Mouse (Mus musculus) embryonic facial prominence, embryonic 14.5 days (tissue): Measurements from ENCODE around the gene Rpl9-ps1. TPM values are rescaled to one million over a fixed set of nuclear protein-coding genes. Genes with fewer than 3 reads are reported as not detected.

Experiments used
- ATAC-seq: fragments of 200-750 bp; cut with Nextera tagmentation; 2 replicates; pipeline ENCODE4 v1.8.0; 2017; ENCODE audit warnings: low read depth, moderate number of reproducible peaks, moderate TSS enrichment
- DNase-seq: peaks from one replicate; pipeline ENCODE4 v3.0.0-alpha.2; 2015; ENCODE audit warnings: low spot score
- H3K27ac ChIP-seq: fragments of 300-500 bp; sonication (generic); replicated peaks from 2 replicates; pipeline ENCODE4 v1.5.1; 2014; ENCODE audit warnings: low read depth, mild to moderate bottlenecking, low read length, moderate library complexity
- H3K27me3 ChIP-seq: fragments of 300-500 bp; sonication (generic); replicated peaks from 2 replicates; pipeline ENCODE4 v1.6.1; 2014; ENCODE audit warnings: low read length; ENCODE audit not compliant: control insufficient read depth, insufficient read depth
- H3K36me3 ChIP-seq: fragments of 300-500 bp; sonication (generic); 2 replicates; pipeline ENCODE4 v1.6.1; 2014; ENCODE audit warnings: low read length, mixed read lengths; ENCODE audit not compliant: control insufficient read depth, insufficient read depth
- H3K4me1 ChIP-seq: fragments of 300-500 bp; sonication (generic); 2 replicates; pipeline ENCODE4 v1.6.1; 2014; ENCODE audit warnings: antibody characterized with exemption, low read length; ENCODE audit not compliant: control insufficient read depth, insufficient read depth
- H3K4me2 ChIP-seq: fragments of 300-500 bp; sonication (generic); 2 replicates; pipeline ENCODE4 v1.6.1; 2014; ENCODE audit warnings: low read depth, mild to moderate bottlenecking, low read length, moderate library complexity, mixed read lengths
- H3K4me3 ChIP-seq: fragments of 300-500 bp; sonication (generic); 2 replicates; pipeline ENCODE4 v1.5.1; 2014; ENCODE audit warnings: low read depth, mild to moderate bottlenecking, low read length
- H3K9ac ChIP-seq: fragments of 300-500 bp; sonication (generic); 2 replicates; pipeline ENCODE4 v1.6.1; 2014; ENCODE audit warnings: low read depth, mild to moderate bottlenecking, low read length, moderate library complexity, mixed read lengths
- H3K9me3 ChIP-seq: fragments of 300-500 bp; sonication (generic); 2 replicates; pipeline ENCODE4 v1.6.1; 2016; ENCODE audit warnings: low read length; ENCODE audit not compliant: control insufficient read depth
- WGBS: fragments of 180-500 bp; shearing (Covaris S2); extraction: QIAGEN DNeasy Blood & Tissue Kit; methylation state at CpG from one replicate; pipeline ENCODE4 v1.1.7; 2014; 5-methylcytosine and 5-hydroxymethylcytosine counted together
- polyA plus RNA-seq: library from polyadenylated mRNA; unstranded; fragments of >200 nt; fragmentation: Nextera tagmentation; extraction: Ambion mirVana; gene quantifications from 2 replicates; pipeline ENCODE4 v1.2.1, GENCODE M21; 2014

Gene Rpl9-ps1
- not detected in 2 replicates for polyA plus RNA-seq

GRCm38 (mm10) chr11:83645521-83645920 lies at the start of gene Rpl9-ps1:
TSS of gene Rpl9-ps1 (minus strand) at chr11:83645621.
- H3K36me3 ChIP-seq: no peaks in the 10 kb centered on the region
- no peak within 1 kb of the TSS for H3K27ac ChIP-seq
- no peak within 1 kb of the TSS for H3K4me3 ChIP-seq
- no peak within 1 kb of the TSS for H3K4me2 ChIP-seq
- no peak for ATAC-seq
- DNase-seq: no peak
- no peaks in the 10 kb centered on the region for H3K9me3 ChIP-seq
- H3K4me1 ChIP-seq: no peaks in the 10 kb centered on the region
- WGBS: 74% methylated on average over 1 of the region's 1 CpGs
- no peaks in the 10 kb centered on the region for H3K27me3 ChIP-seq
- no peak within 1 kb of the TSS for H3K9ac ChIP-seq

- DNase-seq: no peak
- H3K9me3 ChIP-seq: no peaks in the 10 kb centered on the region
- no peak overlapping the region for H3K4me3 ChIP-seq
- H3K4me1 ChIP-seq: no peaks in the 10 kb centered on the region
- ATAC-seq: no peak
- no peak overlapping the region for H3K27ac ChIP-seq
- no peak overlapping the region for H3K9ac ChIP-seq
- no peaks in the 10 kb centered on the region for H3K27me3 ChIP-seq
- H3K36me3 ChIP-seq: no peaks in the 10 kb centered on the region
- no peak overlapping the region for H3K4me2 ChIP-seq
- WGBS: 58% methylated on average over 1 of the region's 1 CpGs
Measured at GRCm38 (mm10) chr11:83692008-83692407, 46.6 kb upstream of the Rpl9-ps1 start.

GRCm38 (mm10) chr11:83689918-83690317 lies 44.5 kb upstream of the Rpl9-ps1 start:
- H3K4me3 ChIP-seq: no peak overlapping the region
- no peaks in the 10 kb centered on the region for H3K9me3 ChIP-seq
- no peak for ATAC-seq
- WGBS: 73% methylated on average over 1 of the region's 1 CpGs
- no peaks in the 10 kb centered on the region for H3K4me1 ChIP-seq
- no peak overlapping the region for H3K9ac ChIP-seq
- DNase-seq: no peak
- no peak overlapping the region for H3K27ac ChIP-seq
- no peaks in the 10 kb centered on the region for H3K27me3 ChIP-seq
- no peaks in the 10 kb centered on the region for H3K36me3 ChIP-seq
- no peak overlapping the region for H3K4me2 ChIP-seq

- ATAC-seq (no peak), DNase-seq (no peak)
- Histone ChIP-seq H3K27me3 (no peaks in the 10 kb centered on the region), H3K36me3 (no peaks in the 10 kb centered on the region), H3K9ac (no peak overlapping the region), H3K4me1 (no peaks in the 10 kb centered on the region), H3K4me3 (no peak overlapping the region), H3K27ac (no peak overlapping the region), H3K9me3 (no peaks in the 10 kb centered on the region), H3K4me2 (no peak overlapping the region)
- 76% methylated on average over 1 of the region's 1 CpGs for WGBS
Measured at GRCm38 (mm10) chr11:83675665-83676064, 30.2 kb upstream of the Rpl9-ps1 start.

GRCm38 (mm10) chr11:83671743-83672142 lies 26.3 kb upstream of the Rpl9-ps1 start:
- Histone ChIP-seq H3K4me1 (no peaks in the 10 kb centered on the region), H3K4me2 (no peak overlapping the region), H3K36me3 (no peaks in the 10 kb centered on the region), H3K27ac (no peak overlapping the region), H3K4me3 (no peak overlapping the region), H3K9ac (no peak overlapping the region), H3K9me3 (no peaks in the 10 kb centered on the region), H3K27me3 (no peaks in the 10 kb centered on the region)
- DNase-seq: no peak
- ATAC-seq: no peak

GRCm38 (mm10) chr11:83663532-83663931 lies 18.1 kb upstream of the Rpl9-ps1 start:
- no peak overlapping the region for H3K4me3 ChIP-seq
- WGBS: 83% methylated on average over 5 of the region's 5 CpGs

GRCm38 (mm10) chr11:83662204-83662603 lies 16.8 kb upstream of the Rpl9-ps1 start, which contains the start of gene Ccl4:
TSS of gene Ccl4 (plus strand) at chr11:83662584.
- Histone ChIP-seq H3K4me3 (no peak within 1 kb of the TSS), H3K4me2 (no peak within 1 kb of the TSS), H3K27ac (no peak within 1 kb of the TSS), H3K27me3 (no peaks in the 10 kb centered on the region), H3K36me3 (no peaks in the 10 kb centered on the region), H3K4me1 (no peaks in the 10 kb centered on the region), H3K9me3 (no peaks in the 10 kb centered on the region), H3K9ac (no peak within 1 kb of the TSS)
- 82% methylated on average over 6 of the region's 6 CpGs for WGBS
- DNase-seq (no peak), ATAC-seq (no peak)

More at GRCm38 (mm10) chr11:83663532-83663931, 18.1 kb upstream of the Rpl9-ps1 start:
- no peaks in the 10 kb centered on the region for H3K27me3 ChIP-seq
- no peaks in the 10 kb centered on the region for H3K9me3 ChIP-seq
- no peak overlapping the region for H3K9ac ChIP-seq
- H3K36me3 ChIP-seq: no peaks in the 10 kb centered on the region
- H3K4me2 ChIP-seq: no peak overlapping the region
- DNase-seq (no peak), ATAC-seq (no peak)
- no peak overlapping the region for H3K27ac ChIP-seq
- no peaks in the 10 kb centered on the region for H3K4me1 ChIP-seq

- ATAC-seq (no peak), DNase-seq (no peak)
- no peak overlapping the region for H3K4me2 ChIP-seq
- no peaks in the 10 kb centered on the region for H3K27me3 ChIP-seq
- no peaks in the 10 kb centered on the region for H3K36me3 ChIP-seq
- no peak overlapping the region for H3K9ac ChIP-seq
- H3K4me1 ChIP-seq: no peaks in the 10 kb centered on the region
- no peak overlapping the region for H3K4me3 ChIP-seq
- H3K9me3 ChIP-seq: no peaks in the 10 kb centered on the region
- H3K27ac ChIP-seq: no peak overlapping the region
- 63% methylated on average over 6 of the region's 6 CpGs for whole genome bisulfite sequencing
Measured at GRCm38 (mm10) chr11:83658797-83659196, 13.4 kb upstream of the Rpl9-ps1 start.

GRCm38 (mm10) chr11:83657508-83657907 lies 12.1 kb upstream of the Rpl9-ps1 start:
- Histone ChIP-seq H3K9ac (no peak overlapping the region), H3K36me3 (no peaks in the 10 kb centered on the region), H3K4me2 (no peak overlapping the region), H3K4me3 (no peak overlapping the region), H3K4me1 (no peaks in the 10 kb centered on the region), H3K27ac (no peak overlapping the region), H3K27me3 (no peaks in the 10 kb centered on the region), H3K9me3 (no peaks in the 10 kb centered on the region)
- WGBS: 87% methylated on average over 3 of the region's 3 CpGs
- no peak for DNase-seq
- no peak for ATAC-seq
